In the genomic region with DNA sequence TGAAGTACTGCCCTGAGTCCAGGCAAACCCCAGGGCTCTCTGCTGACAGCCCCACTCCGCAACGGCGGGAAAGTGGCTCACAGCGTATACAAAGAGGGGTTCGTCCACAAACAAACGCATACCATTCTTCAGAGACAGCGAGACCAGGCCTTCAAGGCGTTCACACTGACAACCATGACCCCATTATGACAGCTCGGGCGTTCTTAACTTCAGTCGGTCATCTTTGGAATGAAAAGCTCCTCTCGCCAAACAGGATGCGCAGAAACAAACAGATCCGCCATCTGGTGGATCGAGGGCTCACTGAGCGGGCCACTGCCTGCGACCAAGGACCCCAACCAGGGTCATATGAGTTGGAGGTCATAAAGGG, we compare ENCODE assay signal across 8 mouse cellular contexts. TPM values are rescaled to one million over a fixed set of nuclear protein-coding genes. Genes with fewer than 3 reads are reported as not detected.
DNase-seq lines count a peak whose midpoint lies in the region; ATAC-seq and TF ChIP-seq lines count a peak whose summit lies in the region.

No protein-coding gene starts in this region.

- WGBS in cerebellum, adult 2 months = 1% methylated on average over 17 of the region's 17 CpGs

- peaks cover 11% of the 10 kb centered on the region for H3K36me3 ChIP-seq in G1E (replicated peaks)

- intact Hi-C loops in gastrocnemius, postnatal 14 days (cut with DNase I; ENCODE audit: low total_unique reads) = no loop called here

- 0 out of 2 replicates have a peak, but pooled peaks have one; percentile 6 for ATAC-seq in G1E (ENCODE audit: extremely low read depth, insufficient number of reproducible peaks, low FRiP score, poor library complexity, severe bottlenecking)
- peak; percentile 37 for ATAC-seq in erythroid progenitor cell, adult 5-6 weeks (replicated peaks; ENCODE audit: low FRiP score, poor library complexity, severe bottlenecking)

- 0 out of 2 replicates have a peak, but pooled peaks have one; percentile 15 for TF ChIP-seq CTCF in cerebellum, adult 2 months (IDR thresholded peaks at IDR 0.05; ENCODE audit: borderline replicate concordance, insufficient read depth, low read depth, low read length)
- no peak for TF ChIP-seq CTCF in G1E (IDR thresholded peaks at IDR 0.05; ENCODE audit: low read depth, low read length)

- H3K27me3 ChIP-seq in cerebellum, adult 2 months (ENCODE audit: control insufficient read depth, insufficient read depth, low read length) = no peaks in the 10 kb centered on the region
- H3K27me3 ChIP-seq in G1E (ENCODE audit: insufficient read depth, low read length) = peaks cover 21% of the 10 kb centered on the region

- peaks cover 6% of the 10 kb centered on the region; the same call in 1 of the 2 replicates for H3K4me1 ChIP-seq in cerebellum, adult 2 months (ENCODE audit: control insufficient read depth, insufficient read depth, low read length)
- peaks cover 31% of the 10 kb centered on the region for H3K4me1 ChIP-seq in G1E (ENCODE audit: insufficient read depth, low read depth, low read length)

- no peak for TF ChIP-seq POLR2A in cerebellum, adult 2 months (IDR thresholded peaks at IDR 0.05; ENCODE audit: borderline replicate concordance, insufficient read depth, low read length)

- peak; percentile 66 to 74 for DNase-seq in cerebellum, adult 2 months
- no peak for DNase-seq in cerebellum, adult 11-12 months
- peak; percentile 16 for DNase-seq in G1E (ENCODE audit: low spot score)
- DNase-seq in kidney, postnatal 14 days = peak; percentile 34
- DNase-seq in mesoderm, embryonic 11.5 days (ENCODE audit: low read depth, low spot score) = peak; percentile 30
- no peak for DNase-seq in gastrocnemius, adult 8-10 months (ENCODE audit: low spot score in 2 of 2)
- DNase-seq in gastrocnemius, postnatal 14 days = no peak

- peak overlapping the region; percentile 97 for H3K4me3 ChIP-seq in cerebellum, adult 2 months (replicated peaks; ENCODE audit: insufficient read depth, low read depth, low read length)
- peak overlapping the region; percentile 93 for H3K4me3 ChIP-seq in G1E (ENCODE audit: low read depth, low read length)

- H3K9me3 ChIP-seq in G1E (replicated peaks) = no peaks in the 10 kb centered on the region

- peak overlapping the region; percentile 86 for H3K27ac ChIP-seq in cerebellum, adult 2 months (ENCODE audit: insufficient read depth, low read length)

RNA-seq across cellular contexts. Expression of gene Ccsap, which starts 1.5 kb away (rescaled TPM):
- 19.6 and 23.5 TPM in 2 replicates for polyA plus RNA-seq in cerebellum, adult 2 months (2012; rRNA removed)
- total RNA-seq in G1E (2014; fragmentation: Nextera tagmentation) = 13.3 and 16.3 TPM in 2 replicates
- total RNA-seq in G1E (2017) = 11.7 and 12.5 TPM in 2 replicates
- 9.4 and 10.3 TPM in 2 replicates for polyA plus RNA-seq in G1E (2012)
- 28.1 and 31.4 TPM in 2 replicates for total RNA-seq in erythroid progenitor cell, adult 5-6 weeks (2015; ENCODE audit: low replicate concordance)
- 35.5 and 42.4 TPM in 2 replicates for total RNA-seq in erythroid progenitor cell, adult 5-6 weeks (2017; ENCODE audit: low replicate concordance)
- total RNA-seq in gastrocnemius, adult 8-10 months (2022) = under 1 TPM; 0.22 to 0.51 (median 0.28) TPM
- 1 to 10 TPM; 1.1 to 1.8 TPM for total RNA-seq in gastrocnemius, postnatal 14 days (2021)

RNA-seq across cellular contexts. Expression of gene Acta1, which starts 36.0 kb away (rescaled TPM):
- 5.7 and 7.3 TPM in 2 replicates for polyA plus RNA-seq in cerebellum, adult 2 months (2012; rRNA removed)
- total RNA-seq in G1E (2014; fragmentation: Nextera tagmentation) = not detected in 2 replicates
- total RNA-seq in G1E (2017) = not detected in 2 replicates
- 0.07 TPM in 1 of 2 replicates, not detected in the other for polyA plus RNA-seq in G1E (2012)
- total RNA-seq in erythroid progenitor cell, adult 5-6 weeks (2015; ENCODE audit: low replicate concordance) = not detected in 2 replicates
- total RNA-seq in erythroid progenitor cell, adult 5-6 weeks (2017; ENCODE audit: low replicate concordance) = 0.39 and 4.5 TPM in 2 replicates
- total RNA-seq in gastrocnemius, adult 8-10 months (2022) = over 10,000 TPM; 41,837 to 48,547 (median 43,671) TPM
- total RNA-seq in gastrocnemius, postnatal 14 days (2021) = over 10,000 TPM; 58,912 to 62,167 TPM

RNA-seq across cellular contexts. Expression of gene Rab4a, which starts 52.8 kb away (rescaled TPM):
- 102 and 111 TPM in 2 replicates for polyA plus RNA-seq in cerebellum, adult 2 months (2012; rRNA removed)
- total RNA-seq in G1E (2014; fragmentation: Nextera tagmentation) = not detected in 2 replicates
- 4.0 and 5.3 TPM in 2 replicates for total RNA-seq in G1E (2017)
- 1.2 and 1.7 TPM in 2 replicates for polyA plus RNA-seq in G1E (2012)
- total RNA-seq in erythroid progenitor cell, adult 5-6 weeks (2015; ENCODE audit: low replicate concordance) = 1.7 and 3.6 TPM in 2 replicates
- total RNA-seq in erythroid progenitor cell, adult 5-6 weeks (2017; ENCODE audit: low replicate concordance) = 3.3 TPM in 1 of 2 replicates, not detected in the other
- 10 to 100 TPM; 13.3 to 17.1 (median 15.3) TPM for total RNA-seq in gastrocnemius, adult 8-10 months (2022)
- 10 to 100 TPM; 13.3 to 14.4 TPM for total RNA-seq in gastrocnemius, postnatal 14 days (2021)

Comparison
In these comparisons a context has a peak if more than half of its experiments do, and no peak if none do; other contexts are left out.
1. DNase-seq: peak in cerebellum, adult 2 months (2 of 2), G1E (single experiment), kidney, postnatal 14 days (single experiment) and mesoderm, embryonic 11.5 days (single experiment); none in cerebellum, adult 11-12 months (single experiment), gastrocnemius, adult 8-10 months (0 of 2) and gastrocnemius, postnatal 14 days (single experiment).
2. RNA of gene Ccsap, which starts 1.5 kb away (total RNA-seq): 28.1 to 42.4 TPM in erythroid progenitor cell, adult 5-6 weeks and 11.7 to 16.3 TPM in G1E; 1.1 to 1.8 TPM in gastrocnemius, postnatal 14 days and 0.22 to 0.51 TPM in gastrocnemius, adult 8-10 months; every median in the first group is over 4 times any median in the second.
3. RNA of gene Acta1, which starts 36.0 kb away (total RNA-seq): 58,912 to 62,167 TPM in gastrocnemius, postnatal 14 days and 41,837 to 48,547 TPM in gastrocnemius, adult 8-10 months; 0.39 to 4.5 TPM in erythroid progenitor cell, adult 5-6 weeks and not detected in G1E; every median in the first group is over 1,000 times any median in the second.